Mouse (Mus musculus) thymus, adult 2 months (tissue): ENCODE data around the gene Olfr774.

Experiments
- CTCF ChIP-seq: fragments of 200-500 bp; IDR thresholded peaks from 2 replicates; pipeline ENCODE4 v1.5.1; 2012; ENCODE audit warnings: mild to moderate bottlenecking, control low read depth, low read length, moderate library complexity, borderline replicate concordance; ENCODE audit not compliant: control insufficient read depth, poor library complexity, insufficient read depth; ENCODE audit errors: extremely low read depth
- POLR2A ChIP-seq: fragments of 200-500 bp; IDR thresholded peaks from 2 replicates; pipeline ENCODE4 v1.6.1; 2012; ENCODE audit warnings: mild to moderate bottlenecking, low read length, control low read depth, moderate library complexity; ENCODE audit not compliant: control insufficient read depth, poor library complexity, insufficient read depth; ENCODE audit errors: extremely low read depth

- TF ChIP-seq POLR2A (no peak), CTCF (no peak)
Observed at GRCm38 (mm10) chr10:129258827-129259226, 22.8 kb downstream of the Olfr774 start, which contains the start of gene Olfr776.
